Mouse (Mus musculus) heart, embryonic 16.5 days (tissue): ENCODE results near the gene Tdrd1. TPM values are rescaled to one million over a fixed set of nuclear protein-coding genes. Genes with fewer than 3 reads are reported as not detected.

Experiments
- ATAC-seq: fragments of 200-750 bp; cut with Nextera tagmentation; replicated peaks from 2 replicates; pipeline ENCODE4 v1.8.0; 2017; ENCODE audit warnings: moderate number of reproducible peaks; ENCODE audit not compliant: insufficient read depth, low FRiP score; ENCODE audit errors: extremely low read depth
- H3K27ac ChIP-seq: fragments of 300-500 bp; sonication (generic); 2 replicates; pipeline ENCODE4 v1.5.1; 2014; ENCODE audit warnings: mild to moderate bottlenecking, low read length, control low read depth, moderate library complexity
- H3K27me3 ChIP-seq: fragments of 300-500 bp; sonication (generic); 2 replicates; pipeline ENCODE4 v1.6.1; 2014; ENCODE audit warnings: low read length, mixed read lengths; ENCODE audit not compliant: control insufficient read depth, insufficient read depth
- H3K36me3 ChIP-seq: fragments of 300-500 bp; sonication (generic); 2 replicates; pipeline ENCODE4 v1.6.1; 2014; ENCODE audit not compliant: control insufficient read depth, insufficient read depth
- H3K4me1 ChIP-seq: fragments of 300-500 bp; sonication (generic); 2 replicates; pipeline ENCODE4 v1.6.1; 2014; ENCODE audit warnings: low read length, mixed read lengths; ENCODE audit not compliant: control insufficient read depth, insufficient read depth
- H3K4me2 ChIP-seq: fragments of 300-500 bp; sonication (generic); 2 replicates; pipeline ENCODE4 v1.6.1; 2014; ENCODE audit warnings: low read depth, mild to moderate bottlenecking, control low read depth, low read length
- H3K4me3 ChIP-seq: fragments of 300-500 bp; sonication (generic); 2 replicates; pipeline ENCODE4 v1.5.1; 2014; ENCODE audit warnings: mild to moderate bottlenecking, control low read depth, low read length
- H3K9ac ChIP-seq: fragments of 300-500 bp; sonication (generic); 2 replicates; pipeline ENCODE4 v1.6.1; 2014; ENCODE audit warnings: low read length, control low read depth
- H3K9me3 ChIP-seq: fragments of 300-500 bp; sonication (generic); replicated peaks from 2 replicates; pipeline ENCODE4 v1.6.1; 2016; ENCODE audit warnings: low read length; ENCODE audit not compliant: control insufficient read depth
- WGBS: fragments of 180-500 bp; shearing (Covaris S2); extraction: QIAGEN DNeasy Blood & Tissue Kit; methylation state at CpG from one replicate; pipeline ENCODE4 v1.1.7; 2014; 5-methylcytosine and 5-hydroxymethylcytosine counted together
- polyA plus RNA-seq: library from polyadenylated mRNA; unstranded; fragments of >200 nt; fragmentation: Nextera tagmentation; extraction: Ambion mirVana; gene quantifications from 2 replicates; pipeline ENCODE4 v1.2.1, GENCODE M21; 2015

The Tdrd1 gene
- polyA plus RNA-seq, 1 experiment from 2014 or later = 0.32 TPM

GRCm38 (mm10) chr19:56801656-56802351 lies 24.2 kb upstream of the Tdrd1 start:
- Histone ChIP-seq H3K4me2 (no peak overlapping the region), H3K9me3 (no peaks in the 10 kb centered on the region), H3K27ac (peak overlapping the region; percentile 40), H3K9ac (no peak overlapping the region), H3K4me3 (no peak overlapping the region), H3K36me3 (peaks cover 43% of the 10 kb centered on the region), H3K4me1 (peaks cover 23% of the 10 kb centered on the region), H3K27me3 (no peaks in the 10 kb centered on the region)
- 50% methylated on average over 10 of the region's 10 CpGs for WGBS
- 0 out of 2 replicates have a peak, but pooled peaks have one; percentile 38 for ATAC-seq

- Histone ChIP-seq H3K4me1 (peaks cover 23% of the 10 kb centered on the region), H3K9me3 (no peaks in the 10 kb centered on the region), H3K4me3 (no peak overlapping the region), H3K36me3 (peaks cover 42% of the 10 kb centered on the region), H3K9ac (no peak overlapping the region), H3K27ac (peak overlapping the region; percentile 40), H3K4me2 (no peak overlapping the region), H3K27me3 (no peaks in the 10 kb centered on the region)
- ATAC-seq = no peak
- 76% methylated on average over 3 of the region's 3 CpGs for WGBS
Observed at GRCm38 (mm10) chr19:56802352-56802746, 23.7 kb upstream of the Tdrd1 start.

- WGBS = 88% methylated on average over 2 of the region's 2 CpGs
- Histone ChIP-seq H3K27me3 (no peaks in the 10 kb centered on the region), H3K27ac (no peak overlapping the region), H3K9ac (no peak overlapping the region), H3K9me3 (no peaks in the 10 kb centered on the region), H3K4me1 (peaks cover 19% of the 10 kb centered on the region), H3K36me3 (peaks cover 40% of the 10 kb centered on the region), H3K4me3 (no peak overlapping the region), H3K4me2 (no peak overlapping the region)
- ATAC-seq = no peak
Observed at GRCm38 (mm10) chr19:56805366-56805765, 20.6 kb upstream of the Tdrd1 start.

GRCm38 (mm10) chr19:56807122-56807521 lies 18.9 kb upstream of the Tdrd1 start:
- H3K9ac ChIP-seq = no peak overlapping the region
- no peaks in the 10 kb centered on the region for H3K9me3 ChIP-seq
- no peak overlapping the region for H3K4me3 ChIP-seq
- WGBS = 88% methylated on average over 5 of the region's 5 CpGs
- no peak overlapping the region for H3K27ac ChIP-seq
- no peaks in the 10 kb centered on the region for H3K27me3 ChIP-seq
- H3K36me3 ChIP-seq = peaks cover 25% of the 10 kb centered on the region
- no peak overlapping the region for H3K4me2 ChIP-seq
- peaks cover 10% of the 10 kb centered on the region for H3K4me1 ChIP-seq
- ATAC-seq = no peak

- H3K36me3 ChIP-seq = peaks cover 31% of the 10 kb centered on the region
- WGBS = 61% methylated on average over 5 of the region's 5 CpGs
- no peaks in the 10 kb centered on the region for H3K9me3 ChIP-seq
- ATAC-seq = no peak
- no peak overlapping the region for H3K27ac ChIP-seq
- H3K9ac ChIP-seq = no peak overlapping the region
- H3K4me1 ChIP-seq = peaks cover 8% of the 10 kb centered on the region
- H3K4me2 ChIP-seq = no peak overlapping the region
- H3K4me3 ChIP-seq = no peak overlapping the region
- no peaks in the 10 kb centered on the region for H3K27me3 ChIP-seq
Observed at GRCm38 (mm10) chr19:56808771-56809170, 17.2 kb upstream of the Tdrd1 start.

- H3K4me2 ChIP-seq = no peak overlapping the region
- H3K9ac ChIP-seq = no peak overlapping the region
- H3K27ac ChIP-seq = no peak overlapping the region
- H3K4me3 ChIP-seq = no peak overlapping the region
- no peak for ATAC-seq
- H3K27me3 ChIP-seq = no peaks in the 10 kb centered on the region
- no peaks in the 10 kb centered on the region for H3K9me3 ChIP-seq
- H3K4me1 ChIP-seq = peaks cover 12% of the 10 kb centered on the region
- H3K36me3 ChIP-seq = peaks cover 31% of the 10 kb centered on the region
Observed at GRCm38 (mm10) chr19:56810641-56811146, 15.3 kb upstream of the Tdrd1 start.

- no peak overlapping the region for H3K27ac ChIP-seq
- ATAC-seq = peak; percentile 55; the same call in 1 of the 2 replicates
- no peaks in the 10 kb centered on the region for H3K27me3 ChIP-seq
- no peak overlapping the region for H3K9ac ChIP-seq
- peaks cover 21% of the 10 kb centered on the region for H3K4me1 ChIP-seq
- H3K9me3 ChIP-seq = no peaks in the 10 kb centered on the region
- no peak overlapping the region for H3K4me3 ChIP-seq
- H3K4me2 ChIP-seq = no peak overlapping the region
- peaks cover 26% of the 10 kb centered on the region for H3K36me3 ChIP-seq
- 32% methylated on average over 9 of the region's 9 CpGs for WGBS
Observed at GRCm38 (mm10) chr19:56811590-56811989, 14.4 kb upstream of the Tdrd1 start.

- Histone ChIP-seq H3K9me3 (no peaks in the 10 kb centered on the region), H3K4me2 (no peak overlapping the region), H3K4me3 (no peak overlapping the region), H3K9ac (no peak overlapping the region), H3K4me1 (peaks cover 38% of the 10 kb centered on the region), H3K27me3 (no peaks in the 10 kb centered on the region), H3K27ac (no peak overlapping the region), H3K36me3 (peaks cover 15% of the 10 kb centered on the region)
- no peak for ATAC-seq
- WGBS = 67% methylated on average over 4 of the region's 4 CpGs
Observed at GRCm38 (mm10) chr19:56813360-56813759, 12.6 kb upstream of the Tdrd1 start.

- Histone ChIP-seq H3K4me2 (peak overlapping the region; percentile 60), H3K9me3 (no peaks in the 10 kb centered on the region), H3K4me3 (peak overlapping the region; percentile 29), H3K4me1 (peaks cover 54% of the 10 kb centered on the region), H3K9ac (peak overlapping the region; percentile 56), H3K27me3 (no peaks in the 10 kb centered on the region), H3K27ac (peak overlapping the region; percentile 96), H3K36me3 (peaks cover 2% of the 10 kb centered on the region; the same call in 1 of the 2 replicates)
- peak; percentile 52 for ATAC-seq
- WGBS = 9% methylated on average over 14 of the region's 14 CpGs
Observed at GRCm38 (mm10) chr19:56817851-56818526, 8.0 kb upstream of the Tdrd1 start.
